Mouse (Mus musculus) skeletal muscle tissue, adult 2 months (tissue): ENCODE results near the gene Znrd1as.

Experiments
- DNase-seq: peaks from one replicate; pipeline ENCODE4 v3.0.0-alpha.2; 2012; ENCODE audit warnings: low read depth, low spot score

Znrd1as gene

DNA sequence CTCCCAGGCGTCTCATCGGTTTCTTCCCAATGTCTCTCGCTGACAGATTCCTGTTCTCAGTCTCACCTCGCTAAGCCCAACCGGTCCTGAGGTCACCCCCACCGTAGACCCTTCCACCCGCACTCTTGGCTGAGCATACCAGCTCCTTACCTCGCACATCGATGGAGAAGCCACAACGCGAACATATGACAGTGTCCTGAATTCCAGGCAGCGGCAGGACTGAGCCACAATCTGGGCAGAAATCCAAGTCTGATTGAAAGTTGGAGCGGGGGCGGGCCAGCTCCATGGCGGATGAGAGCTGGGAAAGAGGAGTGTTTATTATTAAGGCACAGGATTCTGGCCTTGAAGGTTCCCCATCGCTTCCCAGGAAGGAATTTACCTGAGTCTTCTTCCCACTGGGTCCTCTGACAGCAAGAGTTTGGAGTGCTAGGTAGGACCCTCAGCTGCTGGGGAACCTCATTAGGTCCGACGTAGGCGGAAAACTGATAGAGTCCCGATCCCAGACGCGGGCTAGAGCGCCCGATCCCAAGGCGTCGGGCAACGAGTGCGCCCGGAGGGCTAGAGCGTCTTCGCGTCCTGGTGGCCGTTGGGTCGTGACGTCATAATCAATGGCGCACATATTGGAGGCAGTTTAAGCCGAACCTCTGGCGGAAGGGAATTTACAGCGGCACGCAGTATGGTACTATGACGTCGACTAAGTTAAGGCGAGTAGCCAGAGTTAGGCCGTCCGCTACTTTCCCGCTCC is at the start of gene Znrd1as, which contains the start of gene Znrd1:
Gene Znrd1as, plus strand, starts transcription at position 594 of the 745 bp plus-strand sequence.
Gene Znrd1, minus strand, starts transcription at position 561 of the 745 bp plus-strand sequence.
- peak; percentile 96 for DNase-seq

GRCm38 (mm10) chr17:36909802-36910201 is 48.6 kb upstream of the Znrd1as start:
- DNase-seq: no peak

DNA sequence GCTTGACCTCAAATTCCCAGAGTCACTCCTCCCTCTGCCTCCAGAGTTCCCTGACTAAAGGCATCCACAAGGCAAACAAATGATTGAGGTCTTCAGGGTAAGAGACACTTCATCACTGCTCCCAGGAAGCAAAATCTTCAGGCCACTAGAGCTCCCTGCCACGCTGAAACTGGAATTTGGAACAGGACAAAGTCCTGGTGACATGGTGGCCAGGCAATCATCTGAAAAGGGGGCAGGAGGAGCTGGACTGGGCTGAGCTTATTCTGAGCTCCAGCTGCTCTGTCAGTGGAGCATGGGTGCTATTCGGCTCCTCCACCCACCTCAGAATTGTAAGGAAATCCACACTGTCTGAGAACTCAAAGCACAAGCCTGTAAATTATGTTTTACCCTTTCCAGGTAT is 46.4 kb upstream of the Znrd1as start:
- no peak for DNase-seq

GRCm38 (mm10) chr17:36914108-36914507 is 44.3 kb upstream of the Znrd1as start:
- DNase-seq: peak; percentile 28

DNA sequence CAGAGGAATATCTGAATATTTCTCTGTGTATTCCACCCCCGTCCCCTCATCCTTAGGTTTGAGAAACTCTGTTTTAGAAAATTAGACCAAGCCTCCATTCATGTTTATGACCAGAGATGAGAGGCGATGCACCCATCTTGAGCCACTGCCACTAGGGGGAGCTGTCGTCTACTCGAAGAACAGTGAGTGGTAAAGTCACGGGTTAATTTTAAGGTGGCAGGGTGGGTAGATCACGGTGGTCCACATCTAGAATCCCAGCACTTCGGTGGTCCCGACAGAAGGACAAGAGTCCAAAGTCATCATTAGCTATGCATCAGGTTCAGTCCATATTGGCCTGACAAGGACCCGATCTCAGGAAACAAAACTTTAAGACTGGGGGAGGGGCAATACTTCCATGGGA is 43.3 kb upstream of the Znrd1as start:
- no peak for DNase-seq

DNA sequence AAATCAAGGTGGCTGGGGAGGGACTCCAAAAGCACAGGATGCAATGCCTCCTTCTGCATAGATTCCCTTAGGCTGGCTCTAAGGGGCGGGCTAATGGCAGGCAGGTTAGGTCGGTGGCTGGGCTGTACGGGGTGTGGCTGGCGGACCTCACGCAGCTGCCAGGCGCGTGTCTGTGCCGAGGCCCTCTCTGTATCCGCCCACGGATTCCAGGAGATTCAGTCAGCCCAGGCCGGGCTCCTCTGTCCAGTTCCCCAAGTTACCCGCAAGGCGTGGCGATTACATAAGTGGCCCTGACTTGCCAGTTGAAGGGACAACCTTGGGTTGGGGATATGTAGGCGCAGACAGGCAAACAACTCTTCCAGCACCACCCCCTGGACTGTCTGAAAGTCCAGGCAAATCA is 38.2 kb upstream of the Znrd1as start:
- no peak for DNase-seq

GRCm38 (mm10) chr17:36922715-36923114 is 35.7 kb upstream of the Znrd1as start:
- no peak for DNase-seq

DNA sequence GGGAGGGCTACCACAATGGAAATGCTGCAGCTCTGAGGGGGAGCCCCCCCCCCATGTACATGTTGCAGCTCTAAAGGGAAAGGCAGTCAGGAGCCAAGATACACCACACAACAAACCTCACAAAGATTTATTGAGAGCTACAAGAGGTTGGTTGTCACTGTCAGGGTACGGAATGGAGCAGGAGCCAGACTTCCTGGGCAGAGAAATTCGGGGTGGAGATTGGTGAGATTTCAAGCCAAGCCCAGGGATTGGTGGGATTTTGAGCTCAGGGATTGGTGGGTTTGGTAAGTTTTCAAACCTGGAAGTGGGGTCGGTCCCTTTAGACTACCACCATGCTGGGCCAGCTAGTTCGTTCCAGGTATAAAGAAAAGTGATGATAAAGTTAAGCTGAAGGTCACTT is 34.9 kb upstream of the Znrd1as start:
- DNase-seq: no peak

DNA sequence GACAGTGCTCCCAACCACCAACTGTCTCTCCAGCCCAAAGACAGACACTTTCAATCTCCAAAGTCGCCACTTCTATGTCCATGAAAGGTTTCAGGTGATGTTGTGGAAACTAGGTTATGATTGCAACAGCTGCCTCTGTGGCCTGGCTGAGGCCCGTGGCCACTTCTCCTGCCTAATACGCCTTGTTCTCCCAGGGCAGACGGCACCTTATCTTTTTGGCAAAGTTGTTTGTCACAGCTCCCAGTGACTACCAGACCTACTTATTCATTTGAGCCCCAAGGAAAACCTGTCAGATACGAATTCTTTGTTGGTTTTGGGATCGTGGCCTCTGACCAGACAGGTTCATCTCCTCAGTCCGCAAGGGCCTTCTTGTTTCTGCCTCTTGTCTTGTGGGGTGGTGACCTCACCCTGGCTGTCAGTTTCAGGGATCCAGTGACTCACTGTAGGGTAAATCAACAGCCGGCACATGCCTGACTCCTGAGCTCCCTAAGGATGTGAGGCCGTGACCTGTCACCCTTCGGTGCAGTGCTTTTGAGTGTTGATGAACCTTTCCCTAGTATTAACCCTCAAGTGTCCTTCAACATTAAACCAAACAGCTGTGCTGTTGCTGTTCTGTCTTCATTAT is 30.8 kb upstream of the Znrd1as start:
- DNase-seq: no peak

GRCm38 (mm10) chr17:36929236-36929932 is 29.0 kb upstream of the Znrd1as start:
- no peak for DNase-seq

- no peak for DNase-seq
These were observed 28.2 kb upstream of the Znrd1as start for GRCm38 (mm10) chr17:36930233-36930632.

GRCm38 (mm10) chr17:36931130-36931529 is 27.3 kb upstream of the Znrd1as start:
- DNase-seq: no peak

GRCm38 (mm10) chr17:36931806-36932205 is 26.6 kb upstream of the Znrd1as start:
- no peak for DNase-seq

- no peak for DNase-seq
These were observed 20.3 kb upstream of the Znrd1as start for GRCm38 (mm10) chr17:36938056-36938455.

DNA sequence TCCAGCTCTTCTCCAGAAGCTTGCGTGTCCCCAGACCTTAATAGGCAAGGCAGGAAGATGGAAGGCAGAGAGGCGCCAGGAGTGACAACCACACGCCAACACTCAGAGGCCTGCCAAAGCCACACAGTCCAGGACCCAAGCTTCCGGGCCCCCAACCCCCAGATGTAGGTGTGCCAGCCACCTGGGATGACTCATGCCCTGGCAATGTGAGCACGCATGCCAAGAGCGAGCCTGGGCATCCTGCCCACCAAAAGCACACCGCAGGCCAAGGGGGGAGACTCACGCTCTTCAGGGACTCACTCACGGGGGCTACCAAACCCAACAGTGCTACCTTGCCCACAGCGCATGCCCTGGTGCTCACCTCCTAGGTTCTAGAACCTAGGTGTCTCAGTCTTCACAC is 16.0 kb upstream of the Znrd1as start:
- DNase-seq: no peak

DNA sequence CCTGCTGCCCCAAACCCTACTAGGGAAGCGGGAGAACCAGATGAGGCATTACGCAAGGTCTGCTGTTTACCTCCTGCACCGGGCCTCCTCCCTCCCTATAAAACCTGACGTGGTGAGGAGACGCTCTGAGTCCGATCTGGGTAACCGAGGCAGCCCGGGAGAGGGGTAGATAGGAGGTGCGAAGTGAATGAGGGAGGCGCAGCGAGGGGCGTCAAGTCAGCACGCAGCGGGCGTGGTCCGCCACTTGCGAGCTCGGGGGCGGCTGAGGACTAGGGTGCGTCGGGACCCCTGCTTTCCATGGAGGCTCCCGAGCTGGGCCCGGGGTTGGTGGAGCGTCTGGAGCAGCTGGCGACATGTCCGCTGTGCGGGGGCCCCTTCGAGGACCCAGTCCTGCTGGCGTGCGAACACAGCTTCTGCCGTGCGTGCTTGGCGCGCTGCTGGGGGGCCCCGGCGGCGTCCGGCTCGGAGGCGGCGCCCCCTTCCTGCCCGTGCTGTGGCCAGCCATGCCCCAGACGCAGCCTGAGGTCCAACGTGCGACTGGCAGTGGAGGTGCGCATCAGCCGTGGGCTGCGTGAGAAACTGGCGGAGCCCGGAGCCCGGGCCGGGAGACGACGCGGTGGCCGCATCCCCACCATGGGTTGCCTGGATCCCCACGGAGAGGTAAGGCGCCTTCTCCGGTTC is 15.5 kb upstream of the Znrd1as start, which contains the start of gene Rnf39:
Gene Rnf39, plus strand, starts transcription at position 128 of the 681 bp plus-strand sequence.
- DNase-seq: no peak

- no peak for DNase-seq
These were observed 14.7 kb upstream of the Znrd1as start for GRCm38 (mm10) chr17:36943691-36944090.

DNA sequence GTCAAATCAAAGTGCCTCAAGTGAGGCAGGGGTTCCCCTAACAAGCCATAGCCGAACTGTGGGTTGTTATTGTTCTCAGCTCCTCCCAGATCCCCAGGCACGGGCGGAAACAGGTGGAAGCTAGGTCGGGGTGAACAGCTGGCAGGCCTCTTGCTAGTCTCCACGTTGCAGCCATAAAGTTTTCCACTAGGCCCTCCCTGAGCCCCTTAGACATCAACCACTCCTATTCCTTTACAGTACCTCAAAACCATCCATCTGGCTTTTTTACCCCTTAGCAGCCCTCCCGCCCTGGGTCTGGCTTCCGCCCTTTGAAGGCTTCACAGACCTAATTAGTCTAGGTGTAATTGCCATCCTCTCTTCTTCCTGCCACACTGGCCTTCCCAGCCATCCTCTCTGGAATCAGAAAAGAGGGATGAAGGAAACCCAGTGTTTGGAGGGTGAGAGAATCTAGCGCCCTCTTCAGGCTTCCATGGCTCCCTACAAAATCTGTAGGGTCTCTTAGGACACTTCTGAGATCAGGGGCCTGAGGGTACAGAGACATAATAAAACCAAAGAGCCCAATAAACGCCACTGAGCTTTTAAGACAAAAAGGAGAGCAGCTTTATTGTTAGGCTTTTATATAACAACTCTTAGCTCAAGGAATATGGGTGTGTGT is 14.1 kb upstream of the Znrd1as start:
- DNase-seq: no peak

- no peak for DNase-seq
These were observed 11.2 kb upstream of the Znrd1as start for GRCm38 (mm10) chr17:36947051-36947819.

GRCm38 (mm10) chr17:36948286-36948685 is 10.1 kb upstream of the Znrd1as start:
- DNase-seq: no peak

- no peak for DNase-seq
These were observed 9.1 kb upstream of the Znrd1as start for GRCm38 (mm10) chr17:36949265-36949664.
